Mouse (Mus musculus) hindbrain, postnatal 0 days (tissue): ENCODE results near the gene Prex1. TPM values are rescaled to one million over a fixed set of nuclear protein-coding genes. Genes with fewer than 3 reads are reported as not detected.

Source experiments
- ATAC-seq: fragments of 200-750 bp; cut with Nextera tagmentation; 2 replicates; pipeline ENCODE4 v1.8.0; 2017; ENCODE audit warnings: mild to moderate bottlenecking, moderate TSS enrichment, moderate library complexity
- DNase-seq: peaks from one replicate; pipeline ENCODE4 v3.0.0-alpha.2; 2015; ENCODE audit warnings: low spot score
- H3K27ac ChIP-seq: fragments of 300-500 bp; sonication (generic); 2 replicates; pipeline ENCODE4 v1.5.1; 2014; ENCODE audit warnings: mild to moderate bottlenecking
- H3K27me3 ChIP-seq: fragments of 300-500 bp; sonication (generic); 2 replicates; pipeline ENCODE4 v1.6.1; 2014; ENCODE audit warnings: low read length, mixed read lengths; ENCODE audit not compliant: insufficient read depth
- H3K36me3 ChIP-seq: fragments of 300-500 bp; sonication (generic); 2 replicates; pipeline ENCODE4 v1.6.1; 2014; ENCODE audit warnings: low read length, mixed read lengths; ENCODE audit not compliant: insufficient read depth
- H3K4me1 ChIP-seq: fragments of 300-500 bp; sonication (generic); 2 replicates; pipeline ENCODE4 v1.6.1; 2014; ENCODE audit warnings: antibody characterized with exemption, low read length, mixed read lengths; ENCODE audit not compliant: insufficient read depth
- H3K4me2 ChIP-seq: fragments of 300-500 bp; sonication (generic); 2 replicates; pipeline ENCODE4 v1.6.1; 2014; ENCODE audit warnings: low read depth, mild to moderate bottlenecking, low read length, moderate library complexity, mixed read lengths
- H3K4me3 ChIP-seq: fragments of 300-500 bp; sonication (generic); 2 replicates; pipeline ENCODE4 v1.5.1; 2014; ENCODE audit warnings: low read length
- H3K9ac ChIP-seq: fragments of 300-500 bp; sonication (generic); replicated peaks from 2 replicates; pipeline ENCODE4 v1.6.1; 2014; ENCODE audit warnings: mild to moderate bottlenecking, low read length, moderate library complexity, mixed read lengths
- H3K9me3 ChIP-seq: fragments of 300-500 bp; sonication (generic); 2 replicates; pipeline ENCODE4 v1.6.1; 2016; ENCODE audit warnings: low read length, mixed read lengths
- CTCF ChIP-seq: IDR thresholded peaks from 2 replicates; pipeline ENCODE4 v1.5.1; 2016; ENCODE audit warnings: antibody characterized with exemption, control low read depth, low read depth
- WGBS: fragments of 180-500 bp; shearing (Covaris S2); extraction: QIAGEN DNeasy Blood & Tissue Kit; methylation state at CpG from one replicate; pipeline ENCODE4 v1.1.7; 2014; 5-methylcytosine and 5-hydroxymethylcytosine counted together
- polyA plus RNA-seq: library from polyadenylated mRNA; unstranded; fragments of >200 nt; fragmentation: Nextera tagmentation; extraction: Ambion mirVana; gene quantifications from 2 replicates; pipeline ENCODE4 v1.2.1, GENCODE M21; 2015
- total RNA-seq: library from RNA; depleted of rRNA; stranded (reverse); fragments of >200 nt; gene quantifications from 2 replicates; pipeline ENCODE4 v1.2.3, GENCODE M21; 2014

The Prex1 gene
- total and polyA plus RNA-seq, 2 experiments from 2014 or later = 24.2 to 63.2 TPM

GRCm38 (mm10) chr2:166617706-166618105 lies 95.9 kb downstream of the Prex1 start:
- no peak for ATAC-seq
- peaks cover 15% of the 10 kb centered on the region; the same call in 1 of the 2 replicates for H3K4me1 ChIP-seq

GRCm38 (mm10) chr2:166615338-166616075 lies 98.1 kb downstream of the Prex1 start:
- H3K9me3 ChIP-seq = no peaks in the 10 kb centered on the region
- no peaks in the 10 kb centered on the region for H3K27me3 ChIP-seq
- 85% methylated on average over 2 of the region's 2 CpGs for WGBS
- ATAC-seq (no peak; the same call in 1 of the 2 replicates), DNase-seq (no peak)
- H3K36me3 ChIP-seq = peaks cover 4% of the 10 kb centered on the region; the same call in 1 of the 2 replicates
- no peak for TF ChIP-seq CTCF
- no peak overlapping the region for H3K4me2 ChIP-seq
- no peak overlapping the region for H3K27ac ChIP-seq
- H3K4me1 ChIP-seq = peaks cover 8% of the 10 kb centered on the region; the same call in 1 of the 2 replicates
- no peak overlapping the region for H3K4me3 ChIP-seq
- H3K9ac ChIP-seq = no peak overlapping the region

More at GRCm38 (mm10) chr2:166617706-166618105, 95.9 kb downstream of the Prex1 start:
- no peak for DNase-seq
- Histone ChIP-seq H3K27me3 (no peaks in the 10 kb centered on the region), H3K36me3 (peaks cover 4% of the 10 kb centered on the region; the same call in 1 of the 2 replicates), H3K9ac (no peak overlapping the region), H3K4me3 (no peak overlapping the region), H3K9me3 (no peaks in the 10 kb centered on the region), H3K4me2 (no peak overlapping the region), H3K27ac (no peak overlapping the region)
- 90% methylated on average over 5 of the region's 5 CpGs for WGBS
- no peak for TF ChIP-seq CTCF

GRCm38 (mm10) chr2:166610271-166610670 lies 103.4 kb downstream of the Prex1 start:
- ATAC-seq = no peak
- H3K27ac ChIP-seq = no peak overlapping the region
- no peak overlapping the region for H3K4me3 ChIP-seq
- no peaks in the 10 kb centered on the region for H3K4me1 ChIP-seq
- no peaks in the 10 kb centered on the region for H3K27me3 ChIP-seq
- WGBS = 91% methylated on average over 5 of the region's 5 CpGs
- no peaks in the 10 kb centered on the region for H3K9me3 ChIP-seq
- H3K36me3 ChIP-seq = peaks cover 9% of the 10 kb centered on the region; the same call in 1 of the 2 replicates
- no peak for DNase-seq
- H3K9ac ChIP-seq = no peak overlapping the region
- TF ChIP-seq CTCF = no peak
- H3K4me2 ChIP-seq = no peak overlapping the region

GRCm38 (mm10) chr2:166608509-166608908 lies 105.1 kb downstream of the Prex1 start:
- Histone ChIP-seq H3K27me3 (no peaks in the 10 kb centered on the region), H3K36me3 (0 out of 2 replicates have a peak, but pooled peaks cover 6% of the 10 kb centered on the region), H3K9ac (no peak overlapping the region), H3K4me1 (no peaks in the 10 kb centered on the region), H3K4me3 (no peak overlapping the region), H3K9me3 (no peaks in the 10 kb centered on the region), H3K4me2 (no peak overlapping the region), H3K27ac (peak overlapping the region; percentile 36; the same call in 1 of the 2 replicates)
- TF ChIP-seq CTCF = no peak
- peak; percentile 15 for DNase-seq
- ATAC-seq = no peak
- 38% methylated on average over 8 of the region's 8 CpGs for WGBS

GRCm38 (mm10) chr2:166606481-166607245 lies 107.0 kb downstream of the Prex1 start:
- Histone ChIP-seq H3K27ac (no peak overlapping the region), H3K4me1 (no peaks in the 10 kb centered on the region), H3K27me3 (no peaks in the 10 kb centered on the region), H3K4me3 (no peak overlapping the region), H3K9me3 (no peaks in the 10 kb centered on the region), H3K36me3 (0 out of 2 replicates have a peak, but pooled peaks cover 6% of the 10 kb centered on the region), H3K4me2 (no peak overlapping the region), H3K9ac (no peak overlapping the region)
- 78% methylated on average over 17 of the region's 17 CpGs for WGBS
- ATAC-seq (no peak), DNase-seq (no peak)
- TF ChIP-seq CTCF = no peak

- ATAC-seq = no peak
- no peak overlapping the region for H3K27ac ChIP-seq
- no peak for DNase-seq
- no peaks in the 10 kb centered on the region for H3K9me3 ChIP-seq
- H3K9ac ChIP-seq = no peak overlapping the region
- H3K4me1 ChIP-seq = no peaks in the 10 kb centered on the region
- no peak overlapping the region for H3K4me2 ChIP-seq
- 0 out of 2 replicates have a peak, but pooled peaks cover 6% of the 10 kb centered on the region for H3K36me3 ChIP-seq
- H3K4me3 ChIP-seq = no peak overlapping the region
- TF ChIP-seq CTCF = peak; percentile 33; the same call in 1 of the 2 replicates
- WGBS = 57% methylated on average over 6 of the region's 6 CpGs
- H3K27me3 ChIP-seq = no peaks in the 10 kb centered on the region
Measured at GRCm38 (mm10) chr2:166606053-166606452, 107.6 kb downstream of the Prex1 start.
